Mouse (Mus musculus) gastrocnemius, adult 8-10 months (tissue): Measurements from ENCODE around the gene Sdhd. TPM values are rescaled to one million over a fixed set of nuclear protein-coding genes. Genes with fewer than 3 reads are reported as not detected.

Experiments used
- DNase-seq, 2 experiments: peaks; one replicate each; pipeline ENCODE4 v3.0.0; 2022; ENCODE audit warnings: low spot score in 2 of 2
- total RNA-seq, 4 experiments: library from RNA; stranded (reverse); gene quantifications; 2 replicates each; pipeline ENCODE4 v1.2.4; 2022

Gene Sdhd
- total RNA-seq, 4 experiments from 2014 or later, result 290 to 337 (median 311) TPM

- DNase-seq, result no peak
These were observed 12.6 kb downstream of the Sdhd start for GRCm38 (mm10) chr9:50590856-50591518.

DNA sequence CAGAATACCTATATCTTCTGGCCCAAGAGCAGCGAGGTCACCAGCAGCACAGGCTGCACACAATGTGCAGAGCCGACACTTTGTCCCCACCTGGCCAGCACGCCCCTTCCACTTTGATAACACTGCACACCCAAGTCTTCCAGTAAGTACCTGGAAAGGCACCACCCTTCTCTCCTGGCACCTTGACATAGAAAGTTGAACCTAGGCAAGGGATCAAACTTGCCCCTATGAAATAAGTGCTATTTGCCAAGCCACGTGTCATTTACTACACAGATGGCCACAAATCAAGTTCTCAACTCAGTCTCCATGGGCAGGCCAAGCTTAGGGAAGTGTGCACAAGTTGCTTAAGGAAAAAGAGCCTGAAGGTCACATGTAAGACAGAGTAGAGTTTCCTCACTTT, 16.7 kb downstream of the Sdhd start:
- no peak for DNase-seq

GRCm38 (mm10) chr9:50585145-50585818, 18.3 kb downstream of the Sdhd start:
- DNase-seq, result no peak

DNA sequence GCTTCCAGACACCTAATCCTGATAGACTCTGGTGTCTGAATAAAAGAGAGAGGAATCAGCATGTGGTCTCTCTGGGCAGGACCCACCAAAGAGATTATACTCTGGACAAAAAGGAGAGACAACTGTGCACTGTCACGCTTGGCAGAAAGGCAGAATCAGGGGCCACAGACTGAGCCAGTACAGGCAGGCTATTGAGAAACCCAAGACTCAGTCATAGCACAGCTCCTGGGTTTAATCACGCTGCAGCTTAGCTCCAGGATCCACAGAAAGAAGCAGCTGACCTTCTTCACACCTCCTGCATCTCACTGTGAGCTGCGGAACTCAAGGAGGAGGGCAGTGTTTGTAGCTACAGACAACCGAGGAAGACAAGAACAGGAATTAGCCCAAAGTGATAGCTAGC, 23.2 kb downstream of the Sdhd start:
- DNase-seq, result no peak

GRCm38 (mm10) chr9:50569599-50570525, 33.8 kb downstream of the Sdhd start:
- no peak for DNase-seq

DNA sequence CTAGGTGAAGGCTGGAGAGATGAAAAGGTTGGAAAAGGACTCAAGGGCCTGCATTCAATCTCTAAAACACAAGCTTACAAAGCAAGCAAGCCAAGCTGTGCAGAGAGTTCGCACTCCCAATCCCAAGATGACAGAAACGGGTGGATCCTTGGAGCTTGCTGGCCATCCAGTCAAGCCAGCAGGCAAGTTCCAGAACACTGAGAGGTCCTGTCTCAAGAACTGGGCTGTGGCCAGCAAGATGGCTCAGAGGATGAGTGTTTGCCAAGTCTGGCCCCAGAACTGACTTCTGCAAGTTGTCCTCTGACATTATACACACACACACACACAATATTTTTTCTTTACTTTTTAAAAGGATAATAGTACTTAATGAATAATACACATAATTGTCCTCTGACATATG, 35.7 kb downstream of the Sdhd start:
- DNase-seq, result no peak

DNA sequence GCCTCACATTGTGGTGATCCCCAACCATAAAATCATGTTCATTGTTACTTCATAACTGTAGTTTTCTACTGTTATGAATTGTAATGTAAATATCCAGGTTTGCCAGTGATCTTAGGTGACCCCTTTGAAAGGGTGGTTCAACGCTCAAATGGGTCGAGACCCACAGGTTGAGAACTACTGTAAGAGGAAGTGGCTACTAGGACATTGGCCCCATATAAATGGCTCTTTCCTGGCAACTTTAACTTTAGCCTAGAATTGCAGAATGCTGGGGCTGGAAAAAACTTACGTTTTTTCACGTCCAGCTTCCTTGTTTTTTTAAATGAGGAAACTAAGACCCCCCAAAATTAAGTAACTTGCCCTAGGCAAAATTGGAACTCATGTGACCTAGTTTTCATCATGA, 36.2 kb downstream of the Sdhd start:
- no peak for DNase-seq

GRCm38 (mm10) chr9:50565940-50566339, 37.7 kb downstream of the Sdhd start:
- DNase-seq, result no peak

GRCm38 (mm10) chr9:50565173-50565572, 38.4 kb downstream of the Sdhd start:
- DNase-seq, result no peak

GRCm38 (mm10) chr9:50561918-50562360, 41.7 kb downstream of the Sdhd start:
- no peak for DNase-seq

DNA sequence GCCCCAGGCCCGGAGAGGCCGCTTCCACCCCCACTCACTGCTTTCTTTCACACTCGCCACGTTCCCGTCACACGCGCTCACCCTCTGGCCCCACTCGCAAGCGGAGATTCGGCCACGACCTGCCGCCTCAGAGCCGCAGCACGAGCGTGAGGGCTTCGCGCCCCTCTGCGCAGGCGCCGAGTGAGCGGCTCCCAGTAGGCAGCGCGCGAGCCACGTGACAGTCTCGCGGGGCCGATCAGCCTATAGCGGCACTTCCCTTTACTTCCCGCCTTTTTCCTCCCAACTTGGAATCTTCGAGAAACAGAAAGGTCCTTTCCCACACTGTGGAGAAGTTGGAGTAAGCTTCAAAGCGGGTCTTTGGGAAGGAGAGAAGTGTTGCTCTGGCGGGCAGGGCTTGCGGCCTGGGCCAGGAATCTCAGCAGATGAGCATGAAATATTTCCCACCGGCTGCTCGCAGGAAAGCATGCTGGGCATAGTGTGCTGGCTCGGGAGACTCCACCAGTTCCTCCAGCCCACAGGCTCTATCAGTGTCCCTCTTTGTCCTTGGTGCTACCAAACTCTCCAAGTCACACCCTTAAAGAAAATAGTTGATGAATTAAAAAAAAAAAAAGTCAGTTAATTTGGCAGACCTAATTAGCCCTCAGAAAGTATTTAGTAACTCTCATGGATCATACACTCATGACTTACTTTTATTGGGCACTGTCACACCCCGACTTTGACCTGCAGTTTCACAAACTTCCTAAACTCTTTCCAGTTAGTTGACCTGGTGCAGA, 42.3 kb downstream of the Sdhd start, which contains the start of gene Tex12:
TSS of gene Tex12 (minus strand) at position 181 of the 773 bp plus-strand sequence.
- no peak for DNase-seq

- DNase-seq, result no peak
These were observed 48.5 kb downstream of the Sdhd start, which contains the start of gene Bco2 for GRCm38 (mm10) chr9:50555094-50555446. TSS of gene Bco2 (minus strand) at chr9:50555181.

DNA sequence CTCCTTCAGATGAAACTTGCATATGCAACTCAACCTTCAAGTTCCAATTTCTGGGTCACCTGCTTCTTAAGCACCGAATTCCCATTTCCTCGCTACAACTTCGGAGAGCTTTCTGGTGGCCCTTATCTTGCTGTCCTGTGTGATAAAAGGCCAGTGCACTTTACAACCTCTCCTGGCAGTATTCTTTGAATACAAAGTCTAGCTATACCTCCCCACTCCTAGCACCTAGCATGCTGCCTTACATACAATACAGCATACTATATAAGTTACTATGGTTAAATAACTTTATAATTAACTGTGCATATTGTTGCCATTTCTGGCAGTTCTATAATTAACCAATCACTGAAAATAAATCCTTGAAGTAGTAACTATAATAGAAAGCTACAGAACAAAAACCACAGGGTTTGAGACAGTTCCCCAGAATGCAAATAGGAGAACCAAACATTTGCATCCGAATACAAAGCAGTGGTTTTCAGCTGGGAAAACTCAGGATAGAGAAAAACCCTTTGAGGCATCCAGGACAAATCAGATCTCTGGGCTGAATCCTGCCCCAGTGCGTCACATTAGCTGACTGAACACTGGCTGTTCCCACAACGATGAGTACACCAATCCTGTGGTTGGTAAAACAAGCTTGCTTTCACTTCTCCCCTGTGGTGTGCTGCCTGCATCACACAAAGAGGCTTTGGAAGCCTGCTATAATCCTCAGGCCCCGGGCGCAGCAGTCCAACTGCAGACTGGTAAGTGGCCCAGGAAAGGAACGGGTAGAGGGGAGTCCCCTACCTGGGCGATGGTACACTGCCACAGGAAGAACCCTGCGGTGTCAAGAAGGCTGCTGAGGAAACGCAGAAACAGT, 49.1 kb downstream of the Sdhd start, which contains the start of gene Il18:
TSS of gene Il18 (plus strand) at position 587 of the 853 bp plus-strand sequence.
- no peak for DNase-seq

GRCm38 (mm10) chr9:50553547-50553946, 50.1 kb downstream of the Sdhd start:
- DNase-seq, result no peak

GRCm38 (mm10) chr9:50552206-50552605, 51.4 kb downstream of the Sdhd start:
- no peak for DNase-seq

- DNase-seq, result no peak
These were observed 54.7 kb downstream of the Sdhd start for GRCm38 (mm10) chr9:50548936-50549335.

DNA sequence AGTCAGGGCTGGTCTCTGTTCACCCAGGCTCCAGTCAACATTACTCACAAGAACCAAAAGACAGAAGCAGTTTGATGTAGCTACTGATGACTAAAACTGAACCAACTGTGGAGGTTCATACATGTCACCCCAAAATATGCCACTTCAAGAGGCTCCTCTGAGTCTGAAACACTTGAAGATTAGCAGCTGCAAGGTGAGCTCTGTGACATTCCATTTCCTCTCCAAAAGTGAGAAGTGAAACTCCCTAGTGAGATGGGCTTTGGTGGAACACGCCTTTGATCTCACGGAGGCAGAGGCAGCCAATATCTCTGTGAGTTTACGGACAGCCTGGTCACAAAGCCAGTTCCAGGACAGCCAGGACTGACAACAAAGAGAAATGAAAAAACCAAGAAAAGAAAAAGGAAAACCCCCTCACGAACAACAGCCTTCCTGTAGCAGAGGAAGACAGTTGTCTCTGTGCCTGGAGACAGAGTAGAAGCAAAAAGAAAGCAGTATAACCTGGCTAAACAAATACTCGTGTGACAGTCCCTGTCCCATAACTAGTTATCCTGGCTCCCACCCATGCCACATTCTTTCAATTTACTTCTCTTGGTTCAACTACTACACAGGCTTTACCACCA, 55.6 kb downstream of the Sdhd start:
- DNase-seq, result no peak
